Mouse (Mus musculus) embryonic stem cell, embryonic (primary cell): ENCODE measurements at regions not wholly inside any gene's neighbourhood (a gene's known extent, or its start where the extent isn't known, plus 50 kb on each side); places are given as distances from the start of the nearest gene placed in this dataset.

ENCODE experiments used
- CTCF ChIA-PET, 4 experiments: fragments of 300-600 bp in 2 of 4; fragments of 350-600 bp in 2 of 4; sonication (Branson Sonifier 250); formaldehyde crosslinking; loops; one replicate each; lab custom pipeline; 2022; ENCODE audit warnings: inconsistent platforms in 2 of 4; lab: Charles Lee
- POLR2A ChIA-PET, 4 experiments: fragments of 300-600 bp in 2 of 4; fragments of 350-600 bp in 2 of 4; sonication (Branson Sonifier 250); formaldehyde crosslinking; loops; one replicate each; lab custom pipeline; 2022; ENCODE audit warnings: antibody characterized with exemption in 4 of 4, inconsistent platforms in 1 of 4; lab: Charles Lee

GRCm38 (mm10) chr13:48402316-48402715, 110.9 kb downstream of the Zfp169 start:
- CTCF ChIA-PET: no interaction called here
- POLR2A ChIA-PET: no interaction called here

GRCm38 (mm10) chr13:48422438-48423329, 90.6 kb downstream of the Zfp169 start:
- CTCF ChIA-PET: interaction anchor here in 1 of 4 experiments (0.6 kb wide), 1 partner anchor 199 kb away, joined by 4 read pairs; no protein-coding TSS in a partner anchor
- POLR2A ChIA-PET: no interaction called here

- ChIA-PET CTCF (interaction anchor here in 1 of 4 experiments (0.7 kb wide), 1 partner anchor 784 kb away, joined by 3 read pairs; no protein-coding TSS in a partner anchor), POLR2A (interaction anchor here in 2 of 4 experiments (0.6 kb wide), 2 partner anchors 30 to 56 kb away, joined by 3 to 5 read pairs; no protein-coding TSS in a partner anchor)
Measured at GRCm38 (mm10) chr13:48426816-48427215, 86.4 kb downstream of the Zfp169 start.

GRCm38 (mm10) chr13:48436659-48437345, 76.4 kb downstream of the Zfp169 start:
- CTCF ChIA-PET: interaction anchor here in 2 of 4 experiments (0.5 to 0.9 kb wide), 2 partner anchors 111 to 769 kb away, joined by 3 read pairs; no protein-coding TSS in a partner anchor
- POLR2A ChIA-PET: interaction anchor here in 3 of 4 experiments (0.6 to 1.8 kb wide), 3 partner anchors 43 to 176 kb away, joined by 3 to 4 read pairs (median 3); partner anchors contain the start of gene Id4 (in 1 of the 3)
